Mouse (Mus musculus) pancreas, adult 10 weeks (tissue): Measurements from ENCODE around the gene Bik. TPM values are rescaled to one million over a fixed set of nuclear protein-coding genes. Genes with fewer than 3 reads are reported as not detected.

Source experiments
- polyA plus RNA-seq: library from polyadenylated mRNA; stranded (reverse); fragments of 350-450 nt; fragmentation: Illumina TruSeq; extraction: RNeasy Lipid Tissue Mini Kit (QIAGEN cat#74804); gene quantifications from one replicate; pipeline ENCODE4 v1.2.3, GENCODE M21; 2015; ENCODE audit warnings: low read depth, low replicate concordance; ENCODE audit not compliant: insufficient read depth

Gene Bik
- 2.8 TPM for polyA plus RNA-seq

DNA sequence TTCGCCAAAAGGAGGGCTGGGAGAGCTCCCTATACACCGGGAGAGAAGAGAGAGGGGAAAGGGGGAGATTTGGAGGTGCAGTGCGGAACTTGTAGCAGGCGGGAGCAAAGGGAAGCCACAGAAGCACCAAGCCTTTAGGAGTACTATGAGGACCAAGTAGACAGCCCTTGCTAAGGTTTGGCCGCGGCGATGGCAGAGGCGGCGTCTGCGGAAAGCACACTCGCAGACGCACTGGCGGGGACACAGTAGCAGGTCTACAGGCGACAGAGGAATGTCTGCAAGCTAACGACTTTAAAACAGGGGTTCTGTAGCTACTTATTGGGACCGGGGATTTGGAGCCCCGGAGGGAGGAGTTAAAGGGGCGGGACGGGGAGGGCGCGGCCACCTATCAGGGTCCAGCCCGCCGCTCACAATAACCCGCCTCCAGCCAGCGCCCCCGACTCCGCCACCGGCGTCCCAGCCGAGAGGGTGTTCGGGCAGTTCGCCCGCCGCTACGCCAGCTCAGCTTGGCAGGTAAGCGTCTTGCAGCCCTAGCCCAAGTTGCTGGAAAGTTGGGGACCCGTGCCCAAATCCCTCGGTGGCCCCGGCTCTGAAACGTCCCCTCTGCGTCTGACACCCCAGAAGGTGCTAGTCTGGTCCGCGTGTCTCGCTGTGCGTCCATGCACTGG, at the start of gene Bik:
TSS of gene Bik (plus strand) at position 439 of the 668 bp plus-strand sequence.

GRCm38 (mm10) chr15:83510805-83511405, 15.8 kb upstream of the Bik start, which contains the start of gene Ttll1:
TSS of gene Ttll1 (minus strand) at chr15:83510893.

GRCm38 (mm10) chr15:83563327-83563856, 36.7 kb downstream of the Bik start, which contains the start of the genes Tspo and Mcat:
TSS of gene Tspo (plus strand) at chr15:83563592.
TSS of gene Mcat (minus strand) at chr15:83563787.

Other genes with a start within 250 kb of the Bik start
- 42.7 TPM for gene Arfgap3, start 176.6 kb upstream of the Bik start, polyA plus RNA-seq
- 15.3 TPM for gene Pacsin2, start 62.3 kb upstream of the Bik start, polyA plus RNA-seq
- gene Ttll1, start 16.0 kb upstream of the Bik start, polyA plus RNA-seq = 2.8 TPM
- gene Tspo, start 36.7 kb downstream of the Bik start, polyA plus RNA-seq = 27.9 TPM
- 4.8 TPM for gene Mcat, start 36.9 kb downstream of the Bik start, polyA plus RNA-seq
- 3.6 TPM for gene Ttll12, start 68.3 kb downstream of the Bik start, polyA plus RNA-seq
- gene Scube1, start 198.2 kb downstream of the Bik start, polyA plus RNA-seq = 0.44 TPM